Mouse (Mus musculus): ENCODE measurements around the gene Olfm2. TPM values are rescaled to one million over a fixed set of nuclear protein-coding genes. Genes with fewer than 3 reads are reported as not detected.

Gene Olfm2
- polyA plus RNA-seq, 1 experiment from 2014 or later = 0.18 TPM

DNA sequence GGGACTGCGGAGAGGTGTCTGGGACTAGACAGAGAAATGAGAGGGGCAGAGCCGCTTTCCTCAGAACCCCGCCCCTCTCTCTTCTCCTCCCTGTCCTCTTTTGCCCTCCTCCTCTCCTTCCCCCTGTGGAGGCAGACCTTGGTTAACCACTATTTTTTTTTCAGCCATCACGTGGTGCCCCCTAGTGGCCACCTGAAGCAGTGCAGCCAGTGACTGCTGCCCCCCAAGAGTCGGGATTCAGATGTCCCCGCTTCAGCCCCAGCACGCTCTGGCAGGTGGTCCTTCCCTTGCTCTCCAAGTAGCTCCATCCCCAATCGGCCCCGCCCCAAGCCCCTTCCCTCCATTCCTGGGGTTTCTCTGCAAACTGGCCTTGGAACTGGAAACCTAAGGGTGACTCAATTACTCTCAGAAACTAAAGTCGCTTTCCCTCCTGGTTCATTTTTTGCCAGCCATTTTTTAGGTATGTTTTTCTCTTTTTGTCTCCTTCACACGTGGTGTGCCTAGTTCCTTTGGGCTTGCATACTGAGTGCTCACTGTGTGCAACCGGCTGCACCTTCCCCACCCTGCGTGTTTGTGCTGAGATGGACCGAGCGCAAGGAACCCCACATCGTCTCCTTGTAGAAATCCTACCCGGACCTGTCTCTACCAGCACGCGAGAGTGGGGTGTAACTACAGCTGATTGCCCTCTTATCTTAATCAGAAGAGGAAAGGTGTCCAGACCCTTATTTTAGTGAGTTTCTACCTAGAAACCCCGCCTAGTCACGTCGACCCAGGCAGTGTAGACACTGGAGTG lies 2.0 kb downstream of the Olfm2 start:
- peaks cover 40% of the 10 kb centered on the region for H3K4me1 ChIP-seq (replicated peaks)
- no peak overlapping the region for H3K4me2 ChIP-seq
- H3K27ac ChIP-seq = no peak overlapping the region; the same call in 1 of the 2 replicates
- H3K27me3 ChIP-seq = peaks cover 86% of the 10 kb centered on the region
- H3K36me3 ChIP-seq = no peaks in the 10 kb centered on the region
- ATAC-seq (ENCODE audit: low read depth) (no peak), DNase-seq (no peak)
- no peaks in the 10 kb centered on the region for H3K9me3 ChIP-seq (replicated peaks)
- no peak overlapping the region for H3K9ac ChIP-seq
- WGBS (ENCODE audit: insufficient replicate concordance) = 14% methylated on average over 22 of the region's 22 CpGs
- no peak overlapping the region for H3K4me3 ChIP-seq (replicated peaks)

DNA sequence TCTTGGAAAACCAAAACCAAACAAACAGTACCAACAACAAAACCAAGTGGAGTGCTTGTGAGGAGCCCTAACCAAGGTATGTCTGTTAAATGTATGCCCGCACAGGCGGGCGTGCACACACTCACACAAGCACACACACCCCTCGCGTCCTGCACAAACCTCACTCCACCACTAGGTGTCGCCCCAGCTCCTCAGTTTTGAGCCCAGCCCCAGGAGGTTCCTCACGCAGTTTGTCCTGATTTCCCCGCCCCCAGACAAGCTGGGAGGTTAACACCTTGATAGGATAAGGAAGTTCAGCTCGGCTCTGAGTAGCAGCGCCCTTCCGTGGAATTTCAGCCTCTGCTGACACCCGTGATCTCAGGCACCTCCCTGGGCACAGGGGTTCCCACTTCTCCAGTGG lies 5.7 kb downstream of the Olfm2 start:
- no peaks in the 10 kb centered on the region for H3K9me3 ChIP-seq (replicated peaks)
- WGBS (ENCODE audit: insufficient replicate concordance) = 3% methylated on average over 12 of the region's 12 CpGs

GRCm38 (mm10) chr9:20738251-20738999 lies 7.7 kb downstream of the Olfm2 start:
- no peak overlapping the region for H3K4me3 ChIP-seq (replicated peaks)
- no peak overlapping the region for H3K27ac ChIP-seq
- no peak overlapping the region for H3K9ac ChIP-seq
- H3K4me1 ChIP-seq (replicated peaks) = peaks cover 10% of the 10 kb centered on the region
- peaks cover 38% of the 10 kb centered on the region for H3K27me3 ChIP-seq
- DNase-seq (no peak), ATAC-seq (ENCODE audit: low read depth) (no peak)
- WGBS (ENCODE audit: insufficient replicate concordance) = 34% methylated on average over 8 of the region's 8 CpGs
- H3K36me3 ChIP-seq = no peaks in the 10 kb centered on the region
- no peaks in the 10 kb centered on the region for H3K9me3 ChIP-seq (replicated peaks)
- no peak overlapping the region for H3K4me2 ChIP-seq

More for the DNA sequence above, 5.7 kb downstream of the Olfm2 start:
- H3K4me2 ChIP-seq = no peak overlapping the region
- H3K4me3 ChIP-seq (replicated peaks) = no peak overlapping the region
- peaks cover 12% of the 10 kb centered on the region for H3K4me1 ChIP-seq (replicated peaks)
- no peak overlapping the region for H3K9ac ChIP-seq
- ATAC-seq (ENCODE audit: low read depth) (peak; percentile 74), DNase-seq (peak; percentile 67)
- no peak overlapping the region for H3K27ac ChIP-seq
- peaks cover 55% of the 10 kb centered on the region for H3K27me3 ChIP-seq
- no peaks in the 10 kb centered on the region for H3K36me3 ChIP-seq

GRCm38 (mm10) chr9:20737227-20737626 lies 8.9 kb downstream of the Olfm2 start:
- 78% methylated on average over 2 of the region's 2 CpGs for WGBS (ENCODE audit: insufficient replicate concordance)

GRCm38 (mm10) chr9:20734692-20735091 lies 11.5 kb downstream of the Olfm2 start:
- Histone ChIP-seq H3K4me3 (replicated peaks) (no peak overlapping the region), H3K9ac (no peak overlapping the region), H3K36me3 (no peaks in the 10 kb centered on the region), H3K4me1 (replicated peaks) (0 out of 2 replicates have a peak, but pooled peaks cover 5% of the 10 kb centered on the region), H3K4me2 (no peak overlapping the region), H3K27ac (no peak overlapping the region), H3K27me3 (peaks cover 33% of the 10 kb centered on the region), H3K9me3 (replicated peaks) (no peaks in the 10 kb centered on the region)
- ATAC-seq (ENCODE audit: low read depth) (no peak), DNase-seq (no peak)
- 44% methylated on average over 3 of the region's 3 CpGs for WGBS (ENCODE audit: insufficient replicate concordance)

More at GRCm38 (mm10) chr9:20737227-20737626, 8.9 kb downstream of the Olfm2 start:
- H3K4me3 ChIP-seq (replicated peaks) = no peak overlapping the region
- H3K9ac ChIP-seq = no peak overlapping the region
- no peaks in the 10 kb centered on the region for H3K36me3 ChIP-seq
- no peaks in the 10 kb centered on the region for H3K9me3 ChIP-seq (replicated peaks)
- no peak overlapping the region for H3K4me2 ChIP-seq
- no peak for ATAC-seq (ENCODE audit: low read depth)
- peaks cover 10% of the 10 kb centered on the region for H3K4me1 ChIP-seq (replicated peaks)
- H3K27ac ChIP-seq = no peak overlapping the region
- DNase-seq = no peak
- peaks cover 33% of the 10 kb centered on the region for H3K27me3 ChIP-seq

DNA sequence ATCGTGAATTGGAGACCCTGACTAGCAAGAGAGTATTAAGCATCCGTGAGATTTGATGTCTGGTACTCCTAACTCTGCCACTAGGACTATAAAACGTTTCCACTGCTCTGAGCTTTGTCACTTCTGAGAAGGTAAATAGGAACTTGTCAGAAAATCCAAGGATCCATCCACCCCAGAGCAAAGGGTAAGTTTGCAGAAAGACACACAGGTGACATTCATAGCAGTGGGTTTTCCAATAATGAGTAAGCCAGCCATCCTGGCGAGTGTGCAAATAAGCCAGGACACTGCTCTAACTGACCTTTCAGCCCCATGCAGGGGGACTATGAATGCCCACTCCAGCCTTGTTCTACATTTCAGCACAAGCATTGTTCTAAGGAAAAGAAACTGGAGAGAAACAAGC lies 14.4 kb downstream of the Olfm2 start:
- peaks cover 16% of the 10 kb centered on the region for H3K4me1 ChIP-seq (replicated peaks)
- H3K4me2 ChIP-seq = no peak overlapping the region
- ATAC-seq (ENCODE audit: low read depth) (no peak), DNase-seq (no peak)
- no peaks in the 10 kb centered on the region for H3K9me3 ChIP-seq (replicated peaks)
- no peak overlapping the region for H3K4me3 ChIP-seq (replicated peaks)
- 35% methylated on average over 4 of the region's 4 CpGs for WGBS (ENCODE audit: insufficient replicate concordance)
- H3K9ac ChIP-seq = no peak overlapping the region
- peaks cover 55% of the 10 kb centered on the region for H3K27me3 ChIP-seq
- no peaks in the 10 kb centered on the region for H3K36me3 ChIP-seq
- no peak overlapping the region for H3K27ac ChIP-seq

DNA sequence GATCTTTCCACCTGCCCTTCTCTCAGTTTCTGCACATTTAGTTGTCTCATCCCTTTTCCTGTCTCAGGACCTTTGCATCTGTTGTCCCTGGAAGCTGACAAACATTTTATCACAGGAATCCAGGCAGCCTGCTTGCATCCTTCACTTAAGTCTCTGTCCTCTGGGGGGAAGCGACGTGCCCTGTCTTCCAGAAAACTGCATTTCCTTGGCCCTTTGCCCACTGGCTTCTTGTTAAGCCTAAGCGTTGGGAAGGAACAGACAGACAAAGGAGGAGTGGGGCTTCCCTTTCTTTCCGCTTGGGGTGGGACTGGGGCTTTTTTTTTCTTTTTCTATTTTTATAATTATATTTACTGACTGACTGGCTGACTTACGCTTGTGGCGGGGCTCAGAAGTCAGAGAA lies 16.7 kb downstream of the Olfm2 start:
- H3K9me3 ChIP-seq (replicated peaks) = no peaks in the 10 kb centered on the region
- peaks cover 76% of the 10 kb centered on the region for H3K27me3 ChIP-seq
- H3K4me1 ChIP-seq (replicated peaks) = peaks cover 20% of the 10 kb centered on the region
- no peak overlapping the region for H3K4me3 ChIP-seq (replicated peaks)
- no peaks in the 10 kb centered on the region for H3K36me3 ChIP-seq
- H3K9ac ChIP-seq = no peak overlapping the region
- H3K4me2 ChIP-seq = no peak overlapping the region
- 38% methylated on average over 6 of the region's 6 CpGs for WGBS (ENCODE audit: insufficient replicate concordance)
- ATAC-seq (ENCODE audit: low read depth) (no peak), DNase-seq (no peak)
- no peak overlapping the region for H3K27ac ChIP-seq

DNA sequence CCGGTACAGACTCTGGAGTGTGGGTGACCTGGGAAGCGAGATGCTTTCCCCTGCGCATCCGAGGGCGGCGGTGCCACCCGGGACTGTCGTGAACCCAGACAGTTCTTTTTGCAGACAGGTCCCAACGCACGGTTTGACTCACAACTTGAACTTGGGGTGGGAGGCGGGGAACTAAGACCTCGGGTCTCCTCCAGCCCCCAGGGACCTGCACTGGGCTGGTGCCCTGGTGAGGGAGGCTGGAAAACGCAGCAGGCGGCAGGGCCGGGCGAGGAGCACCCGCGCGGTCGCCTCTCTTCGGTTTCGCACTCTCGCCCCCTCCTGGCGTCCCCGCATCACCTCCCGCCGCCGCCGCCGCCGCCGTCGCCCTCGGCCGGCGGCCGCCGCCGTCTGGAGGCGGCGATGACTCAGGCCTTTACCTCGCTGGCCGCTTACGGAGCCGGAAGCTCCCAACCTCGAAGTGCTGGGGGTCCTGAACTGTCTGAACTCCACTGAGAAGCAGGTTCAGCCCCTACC lies 18.5 kb downstream of the Olfm2 start:
- under 1% methylated on average over 46 of the region's 46 CpGs for WGBS (ENCODE audit: insufficient replicate concordance)
- Histone ChIP-seq H3K4me2 (peak overlapping the region; percentile 65), H3K27ac (no peak overlapping the region), H3K27me3 (peaks cover 87% of the 10 kb centered on the region), H3K36me3 (no peaks in the 10 kb centered on the region), H3K9me3 (replicated peaks) (no peaks in the 10 kb centered on the region), H3K9ac (0 out of 2 replicates have a peak overlapping the region, but pooled peaks have one; percentile 6), H3K4me3 (replicated peaks) (peak overlapping the region; percentile 44), H3K4me1 (replicated peaks) (peaks cover 19% of the 10 kb centered on the region)
- ATAC-seq (ENCODE audit: low read depth) (peak; percentile 37; the same call in 1 of the 2 replicates), DNase-seq (no peak)

DNA sequence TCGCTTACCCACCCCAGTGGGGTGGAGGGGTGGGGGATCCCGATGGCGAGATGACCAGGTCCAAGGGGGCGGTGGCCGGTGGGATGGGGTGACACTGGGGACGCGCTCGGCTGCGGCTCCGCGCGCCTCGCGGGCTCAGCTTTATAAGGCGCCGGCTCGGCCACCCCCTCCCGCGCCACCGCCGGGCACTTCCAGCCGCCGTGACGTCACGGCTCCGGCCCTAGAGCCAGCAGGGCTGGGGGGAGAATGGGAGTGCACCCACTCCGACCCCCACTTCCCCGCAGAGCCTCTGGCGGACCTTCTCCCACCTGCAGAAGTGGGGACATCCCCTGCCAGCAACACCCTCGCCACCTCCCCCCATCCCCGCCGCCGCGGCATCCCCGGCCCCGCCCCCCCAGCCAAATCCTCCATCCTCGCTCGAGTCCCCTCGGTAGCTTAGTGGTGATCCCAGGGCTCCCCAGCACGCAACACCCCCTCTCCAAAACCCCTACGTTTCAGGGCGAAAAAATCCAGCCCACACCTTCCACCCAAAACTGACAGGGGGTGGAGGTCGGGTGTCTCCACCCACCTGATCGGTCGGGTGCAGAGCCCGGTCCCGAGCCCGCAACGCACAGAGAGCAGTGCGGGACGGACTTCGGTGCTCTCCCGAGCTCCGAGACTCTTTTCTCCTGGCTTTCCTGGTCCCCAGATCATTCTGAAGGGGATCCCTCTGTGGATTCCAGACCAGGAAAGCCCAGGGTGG lies 19.1 kb downstream of the Olfm2 start:
- H3K27ac ChIP-seq = no peak overlapping the region
- WGBS (ENCODE audit: insufficient replicate concordance) = 2% methylated on average over 54 of the region's 54 CpGs
- H3K9me3 ChIP-seq (replicated peaks) = no peaks in the 10 kb centered on the region
- H3K4me3 ChIP-seq (replicated peaks) = peak overlapping the region; percentile 44
- peak overlapping the region; percentile 65 for H3K4me2 ChIP-seq
- no peaks in the 10 kb centered on the region for H3K36me3 ChIP-seq
- DNase-seq = no peak
- no peak for ATAC-seq (ENCODE audit: low read depth)
- peaks cover 19% of the 10 kb centered on the region for H3K4me1 ChIP-seq (replicated peaks)
- H3K9ac ChIP-seq = 0 out of 2 replicates have a peak overlapping the region, but pooled peaks have one; percentile 6
- peaks cover 83% of the 10 kb centered on the region for H3K27me3 ChIP-seq

DNA sequence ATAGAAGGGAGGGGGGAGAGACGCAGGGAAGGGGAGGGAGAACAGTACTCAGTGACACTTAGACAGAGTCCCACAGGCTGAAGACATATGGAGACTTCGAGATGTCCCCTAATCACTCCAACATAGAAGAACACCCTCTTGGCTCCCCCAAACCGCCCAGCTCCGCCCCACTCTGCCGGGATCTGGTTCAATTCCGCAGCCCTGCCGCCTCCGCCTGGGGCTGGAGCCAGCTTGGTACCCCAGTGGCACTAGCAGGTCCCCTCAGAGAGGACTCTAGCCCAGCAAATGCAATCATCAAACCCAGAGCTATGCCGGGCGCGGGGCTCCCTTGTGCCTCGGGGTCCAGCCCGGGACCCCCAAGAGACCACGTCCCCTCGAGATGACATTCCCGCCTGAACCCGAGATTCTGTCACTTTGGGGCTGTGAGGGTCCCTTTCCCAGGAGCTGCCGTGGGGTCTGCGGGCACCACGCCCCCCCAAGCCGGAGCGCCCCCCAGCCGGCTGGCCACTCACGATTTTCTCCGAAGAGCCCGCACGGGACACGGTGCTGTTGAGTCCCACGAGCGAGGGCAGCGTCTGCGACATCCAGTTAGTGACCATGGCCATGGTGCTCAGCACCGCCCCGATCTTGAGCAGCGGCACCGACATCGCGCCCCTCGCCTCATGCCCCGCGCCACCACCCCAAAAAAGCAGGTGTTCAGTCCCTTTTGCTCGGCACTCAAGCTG lies 19.9 kb downstream of the Olfm2 start:
- Histone ChIP-seq H3K9ac (no peak overlapping the region), H3K4me2 (peak overlapping the region; percentile 65), H3K4me3 (replicated peaks) (peak overlapping the region; percentile 44), H3K9me3 (replicated peaks) (no peaks in the 10 kb centered on the region), H3K27ac (no peak overlapping the region), H3K4me1 (replicated peaks) (peaks cover 19% of the 10 kb centered on the region), H3K36me3 (no peaks in the 10 kb centered on the region), H3K27me3 (peaks cover 78% of the 10 kb centered on the region)
- ATAC-seq (ENCODE audit: low read depth) (0 out of 2 replicates have a peak, but pooled peaks have one; percentile 9), DNase-seq (no peak)
- 5% methylated on average over 42 of the region's 42 CpGs for WGBS (ENCODE audit: insufficient replicate concordance)
